Mouse (Mus musculus) neural tube, postnatal 0 days (tissue): ENCODE results near the gene Dmxl2. TPM values are rescaled to one million over a fixed set of nuclear protein-coding genes. Genes with fewer than 3 reads are reported as not detected.

ENCODE experiments used
- polyA plus RNA-seq: library from polyadenylated mRNA; unstranded; fragments of >200 nt; fragmentation: Nextera tagmentation; extraction: Ambion mirVana; gene quantifications from 2 replicates; pipeline ENCODE4 v1.2.1, GENCODE M21; 2015

Gene Dmxl2
- polyA plus RNA-seq: 49.7 and 57.1 TPM in 2 replicates

GRCm38 (mm10) chr9:54501453-54502110 is at the start of gene Dmxl2:
TSS of gene Dmxl2 (minus strand) at chr9:54501626.

GRCm38 (mm10) chr9:54538684-54539083 is 37.3 kb upstream of the Dmxl2 start, which contains the start of gene Sh2d7:
TSS of gene Sh2d7 (plus strand) at chr9:54538984.

Other genes with a start within 250 kb of the Dmxl2 start
- gene Cyp19a1, start 233.5 kb downstream of the Dmxl2 start, polyA plus RNA-seq: not detected in 2 replicates
- 0.96 and 0.97 TPM in 2 replicates for gene Gldn, start 215.1 kb downstream of the Dmxl2 start, polyA plus RNA-seq
- gene Sh2d7, start 37.4 kb upstream of the Dmxl2 start, polyA plus RNA-seq: 0.17 TPM in 1 of 2 replicates, not detected in the other
- gene Cib2, start 58.6 kb upstream of the Dmxl2 start, polyA plus RNA-seq: 99.5 TPM in 2 replicates
- gene Idh3a, start 84.7 kb upstream of the Dmxl2 start, polyA plus RNA-seq: 223 and 235 TPM in 2 replicates
- gene Acsbg1, start 160.2 kb upstream of the Dmxl2 start, polyA plus RNA-seq: 82.2 and 94.1 TPM in 2 replicates
- 9.9 and 10.2 TPM in 2 replicates for gene Dnaja4, start 197.2 kb upstream of the Dmxl2 start, polyA plus RNA-seq
- 74.1 and 76.4 TPM in 2 replicates for gene Wdr61, start 232.9 kb upstream of the Dmxl2 start, polyA plus RNA-seq